Mouse (Mus musculus) kidney, adult 2 months (tissue): ENCODE results near the gene Gm11541.

ENCODE experiments used
- CTCF ChIP-seq: fragments of 200-500 bp; conservative IDR thresholded peaks from 2 replicates; pipeline ENCODE4 v1.5.1; 2011; ENCODE audit warnings: low read depth, mild to moderate bottlenecking, control low read depth, low read length, moderate library complexity, mixed read lengths; ENCODE audit not compliant: insufficient read depth, insufficient read length
- POLR2A ChIP-seq: fragments of 200-500 bp; IDR thresholded peaks from one replicate; pipeline ENCODE4 v1.6.1; 2011; ENCODE audit warnings: low read depth, low read length, control low read depth

- no peak for TF ChIP-seq POLR2A
- no peak for TF ChIP-seq CTCF
Observed at GRCm38 (mm10) chr11:94652973-94653372, 51.3 kb downstream of the Gm11541 start.
